Mouse (Mus musculus) spleen, adult 2 months (tissue): Measurements from ENCODE around the gene Gm37240. TPM values are rescaled to one million over a fixed set of nuclear protein-coding genes. Genes with fewer than 3 reads are reported as not detected.
"Not testable (repeated sequence)": the region's sequence is repeated elsewhere in the genome, so short reads cannot be mapped to it uniquely, and the experiment has no call there.

ENCODE experiments used
- DNase-seq, 2 experiments: peaks; one replicate each; pipeline versions ENCODE4 v3.0.0 to v3.0.0-alpha.2; 2012 to 2021; ENCODE audit warnings: low spot score in 2 of 2, low read depth in 1 of 2
- H3K27ac ChIP-seq: fragments of 200-500 bp; 2 replicates; pipeline ENCODE4 v1.5.1; 2012; ENCODE audit warnings: low read length, inconsistent platforms; ENCODE audit not compliant: insufficient read depth
- H3K27me3 ChIP-seq: fragments of 200-500 bp; 2 replicates; pipeline ENCODE4 v1.6.1; 2012; ENCODE audit warnings: mild to moderate bottlenecking, moderate library complexity, low read length, inconsistent platforms; ENCODE audit not compliant: control insufficient read depth, insufficient read depth
- H3K36me3 ChIP-seq: fragments of 200-500 bp; 2 replicates; pipeline ENCODE4 v1.6.1; 2012; ENCODE audit warnings: mild to moderate bottlenecking, low read length, inconsistent platforms; ENCODE audit not compliant: control insufficient read depth, insufficient read depth
- H3K4me1 ChIP-seq: fragments of 200-500 bp; 2 replicates; pipeline ENCODE4 v1.6.1; 2011; ENCODE audit warnings: inconsistent platforms; ENCODE audit not compliant: control insufficient read depth, insufficient read depth, insufficient read length
- H3K4me3 ChIP-seq: fragments of 200-500 bp; 2 replicates; pipeline ENCODE4 v1.5.1; 2011; ENCODE audit warnings: mild to moderate bottlenecking, inconsistent platforms; ENCODE audit not compliant: insufficient read depth, insufficient read length; ENCODE audit errors: extremely low read depth
- CTCF ChIP-seq: fragments of 200-500 bp; IDR thresholded peaks from 2 replicates; pipeline ENCODE4 v1.5.1; 2011; ENCODE audit warnings: mild to moderate bottlenecking, inconsistent platforms; ENCODE audit not compliant: insufficient read depth, insufficient read length, insufficient replicate concordance; ENCODE audit errors: extremely low read depth
- POLR2A ChIP-seq: fragments of 200-500 bp; IDR thresholded peaks from 2 replicates; pipeline ENCODE4 v1.6.1; 2011; ENCODE audit warnings: low read depth, low read length, inconsistent platforms
- WGBS: fragments of 180-500 bp; shearing (Covaris S2); methylation state at CpG from one replicate; pipeline ENCODE4 v1.1.7; 2018; 5-methylcytosine and 5-hydroxymethylcytosine counted together
- polyA plus RNA-seq: library from polyadenylated mRNA; depleted of rRNA; stranded (reverse); fragments of >200 nt; gene quantifications from 2 replicates; pipeline ENCODE4 v1.2.3, GENCODE M21; 2012

Gm37240 gene
- polyA plus RNA-seq, 1 experiment, result 1.1 TPM

DNA sequence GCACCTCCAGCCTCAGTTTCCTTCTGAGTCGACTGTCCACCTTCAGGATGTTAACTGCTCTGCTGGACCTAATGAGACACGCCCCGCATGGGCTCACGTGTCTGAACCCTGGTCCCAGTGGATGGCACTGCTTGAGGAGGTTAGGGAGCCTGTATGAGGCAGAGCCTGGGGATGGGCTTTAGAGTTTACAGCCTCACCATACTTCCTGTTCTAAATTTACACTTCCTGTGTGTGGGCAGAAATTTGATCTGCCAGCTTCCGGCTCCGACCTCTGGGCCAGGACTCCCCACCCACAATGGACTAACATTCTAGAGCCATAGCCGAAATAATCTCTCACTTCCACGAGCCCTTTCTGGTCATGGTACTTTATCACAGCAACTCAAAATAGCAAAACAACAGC is 1340.1 kb downstream of the Gm37240 start:
- no peaks in the 10 kb centered on the region for H3K27me3 ChIP-seq
- H3K4me1 ChIP-seq, result peaks cover 5% of the 10 kb centered on the region; the same call in 1 of the 2 replicates
- no peak for TF ChIP-seq POLR2A
- TF ChIP-seq CTCF, result no peak
- 36% methylated on average over 8 of the region's 8 CpGs for WGBS
- no peak overlapping the region for H3K27ac ChIP-seq
- H3K4me3 ChIP-seq, result no peak overlapping the region
- peak; percentile 21 to 30 for DNase-seq
- no peaks in the 10 kb centered on the region; the same call in 1 of the 2 replicates for H3K36me3 ChIP-seq

DNA sequence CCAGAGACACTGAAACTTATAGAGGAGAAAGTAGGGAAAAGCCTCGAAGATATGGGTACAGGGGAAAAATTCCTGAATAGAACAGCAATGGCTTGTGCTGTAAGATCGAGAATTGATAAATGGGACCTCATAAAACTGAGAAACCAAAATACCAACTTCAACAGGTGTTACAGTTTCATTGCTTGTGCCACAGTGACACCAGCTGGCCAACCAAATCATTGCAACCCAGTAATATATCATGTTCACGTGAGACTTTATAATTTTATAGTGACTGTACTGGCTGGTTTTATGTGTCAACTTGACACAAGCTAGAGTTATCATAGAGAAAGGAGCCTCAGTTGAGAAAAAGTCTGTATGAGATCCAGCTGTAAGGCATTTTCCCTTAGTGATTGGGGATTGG is 1344.9 kb downstream of the Gm37240 start:
- 13% methylated on average over 3 of the region's 3 CpGs for WGBS
- peak; percentile 30 to 58 for DNase-seq
- H3K27ac ChIP-seq, H3K36me3 ChIP-seq, H3K4me1 ChIP-seq, H3K27me3 ChIP-seq, H3K4me3 ChIP-seq: not testable (repeated sequence)
- peak; percentile 47; the same call in 1 of the 2 replicates for TF ChIP-seq CTCF

GRCm38 (mm10) chr3:84541881-84542280 is 1345.4 kb downstream of the Gm37240 start:
- no peaks in the 10 kb centered on the region for H3K27me3 ChIP-seq
- peaks cover under 1% of the 10 kb centered on the region; the same call in 1 of the 2 replicates for H3K4me1 ChIP-seq
- H3K27ac ChIP-seq, result no peak overlapping the region
- 94% methylated on average over 1 of the region's 1 CpGs for WGBS
- no peak overlapping the region for H3K4me3 ChIP-seq
- no peaks in the 10 kb centered on the region; the same call in 1 of the 2 replicates for H3K36me3 ChIP-seq
- DNase-seq, result no peak
- TF ChIP-seq POLR2A (no peak), CTCF (no peak)

- H3K36me3 ChIP-seq, result no peaks in the 10 kb centered on the region; the same call in 1 of the 2 replicates
Measured at GRCm38 (mm10) chr3:84540640-84541039, 1346.7 kb downstream of the Gm37240 start.

GRCm38 (mm10) chr3:84536987-84537386 is 1350.3 kb downstream of the Gm37240 start:
- H3K4me3 ChIP-seq, result no peak overlapping the region
- H3K36me3 ChIP-seq, result peaks cover 2% of the 10 kb centered on the region; the same call in 1 of the 2 replicates
- no peaks in the 10 kb centered on the region for H3K27me3 ChIP-seq
- no peaks in the 10 kb centered on the region for H3K4me1 ChIP-seq
- TF ChIP-seq CTCF, result no peak
- no peak for TF ChIP-seq POLR2A
- no peak for DNase-seq
- WGBS, result 91% methylated on average over 6 of the region's 6 CpGs
- no peak overlapping the region for H3K27ac ChIP-seq

More at GRCm38 (mm10) chr3:84540640-84541039, 1346.7 kb downstream of the Gm37240 start:
- DNase-seq, result no peak
- H3K27me3 ChIP-seq, result no peaks in the 10 kb centered on the region
- H3K27ac ChIP-seq, result no peak overlapping the region
- TF ChIP-seq CTCF, result no peak
- TF ChIP-seq POLR2A, result no peak
- H3K4me3 ChIP-seq, result no peak overlapping the region
- H3K4me1 ChIP-seq, result no peaks in the 10 kb centered on the region

DNA sequence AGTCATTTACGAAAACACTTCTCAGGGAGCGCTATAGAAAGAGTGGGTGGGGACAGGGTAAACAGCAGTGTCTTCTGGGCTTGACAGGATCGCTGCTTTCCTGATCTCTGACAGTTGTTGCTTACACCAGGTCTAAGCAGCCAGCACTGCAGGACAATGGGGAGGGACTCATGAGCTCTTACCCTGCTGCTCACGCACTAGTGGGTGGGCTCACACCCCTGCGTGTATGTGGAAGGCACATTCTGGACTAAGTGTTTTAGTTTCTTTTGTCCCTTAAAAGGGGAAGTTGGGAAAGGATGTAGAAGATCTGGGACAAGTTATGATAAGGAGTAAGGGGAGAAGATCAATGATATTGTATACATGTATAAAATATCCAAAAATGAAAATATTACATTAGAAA is 1354.1 kb downstream of the Gm37240 start:
- Histone ChIP-seq H3K27me3 (no peaks in the 10 kb centered on the region), H3K36me3 (peaks cover 2% of the 10 kb centered on the region; the same call in 1 of the 2 replicates), H3K4me1 (no peaks in the 10 kb centered on the region), H3K4me3 (no peak overlapping the region), H3K27ac (no peak overlapping the region)
- TF ChIP-seq POLR2A, result no peak
- no peak for TF ChIP-seq CTCF
- WGBS, result 82% methylated on average over 5 of the region's 5 CpGs
- DNase-seq, result no peak

DNA sequence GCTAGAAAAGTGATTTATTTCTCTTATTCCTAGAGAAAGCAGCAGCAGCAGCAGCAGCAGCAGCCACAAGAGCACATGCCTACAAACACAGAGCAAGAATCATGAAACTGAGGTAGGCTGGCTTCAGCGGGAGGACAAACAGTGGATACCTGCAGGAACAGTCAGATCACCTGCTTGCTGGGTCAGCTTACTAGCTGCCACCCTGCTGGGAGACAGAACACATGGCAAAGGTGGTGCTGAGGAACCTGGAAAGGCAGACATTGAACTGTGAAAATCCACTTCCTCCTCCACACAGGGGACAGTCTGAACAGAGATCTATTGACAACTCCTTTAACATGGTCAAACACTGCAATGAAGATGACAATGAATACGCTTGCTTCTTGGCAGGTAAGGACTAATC is 1358.3 kb downstream of the Gm37240 start:
- Histone ChIP-seq H3K27ac (no peak overlapping the region), H3K36me3 (peaks cover 5% of the 10 kb centered on the region; the same call in 1 of the 2 replicates), H3K27me3 (no peaks in the 10 kb centered on the region), H3K4me1 (no peaks in the 10 kb centered on the region), H3K4me3 (no peak overlapping the region)
- TF ChIP-seq CTCF (no peak), POLR2A (no peak)
- DNase-seq, result no peak
- WGBS, result 93% methylated on average over 2 of the region's 2 CpGs

- H3K27ac ChIP-seq, result no peak overlapping the region
- TF ChIP-seq CTCF, result no peak
- TF ChIP-seq POLR2A, result no peak
- DNase-seq, result no peak
- H3K36me3 ChIP-seq, result peaks cover 3% of the 10 kb centered on the region; the same call in 1 of the 2 replicates
- WGBS, result 76% methylated on average over 1 of the region's 1 CpGs
- no peak overlapping the region for H3K4me3 ChIP-seq
- no peaks in the 10 kb centered on the region for H3K27me3 ChIP-seq
- H3K4me1 ChIP-seq, result no peaks in the 10 kb centered on the region
Measured at GRCm38 (mm10) chr3:84524952-84525351, 1362.4 kb downstream of the Gm37240 start.
